Mouse (Mus musculus): Measurements from ENCODE around the gene Esyt1. TPM values are rescaled to one million over a fixed set of nuclear protein-coding genes. Genes with fewer than 3 reads are reported as not detected.

Esyt1 gene
- polyA plus RNA-seq (2012; ENCODE audit: low replicate concordance), result 177 and 239 TPM in 2 replicates

GRCm38 (mm10) chr10:128525671-128526308, at the start of gene Esyt1:
Esyt1 (minus strand) TSS chr10:128525871.

GRCm38 (mm10) chr10:128565788-128566531, 40.3 kb upstream of the Esyt1 start, which contains the start of gene Pa2g4:
Pa2g4 (minus strand) TSS chr10:128565987.

GRCm38 (mm10) chr10:128548947-128549681, 23.4 kb upstream of the Esyt1 start, which contains the start of gene Rpl41:
Rpl41 (minus strand) TSS chr10:128549305.

GRCm38 (mm10) chr10:128547361-128548032, 21.8 kb upstream of the Esyt1 start, which contains the start of gene Zc3h10:
Zc3h10 (minus strand) TSS chr10:128547774.

GRCm38 (mm10) chr10:128498590-128498989, 27.1 kb downstream of the Esyt1 start, which contains the start of gene Myl6b:
Myl6b (minus strand) TSS chr10:128498685.

GRCm38 (mm10) chr10:128493695-128494666, 31.7 kb downstream of the Esyt1 start, which contains the start of gene Myl6:
Myl6 (minus strand) TSS chr10:128494145.

Other genes starting within 250 kb of the Esyt1 start
- gene Il23a, start 227.1 kb downstream of the Esyt1 start, polyA plus RNA-seq (2012; ENCODE audit: low replicate concordance), result 0.23 TPM in 1 of 2 replicates, not detected in the other
- 4.9 and 7.2 TPM in 2 replicates for gene Pan2, start 222.5 kb downstream of the Esyt1 start, polyA plus RNA-seq (2012; ENCODE audit: low replicate concordance)
- gene Cnpy2, start 203.4 kb downstream of the Esyt1 start, polyA plus RNA-seq (2012; ENCODE audit: low replicate concordance), result 29.2 and 43.5 TPM in 2 replicates
- 9.9 and 31.8 TPM in 2 replicates for gene Cs, start 188.1 kb downstream of the Esyt1 start, polyA plus RNA-seq (2012; ENCODE audit: low replicate concordance)
- gene Coq10a, start 156.9 kb downstream of the Esyt1 start, polyA plus RNA-seq (2012; ENCODE audit: low replicate concordance), result 10.2 and 25.7 TPM in 2 replicates
- gene Ankrd52, start 148.8 kb downstream of the Esyt1 start, polyA plus RNA-seq (2012; ENCODE audit: low replicate concordance), result 59.6 and 62.0 TPM in 2 replicates
- gene Slc39a5, start 124.6 kb downstream of the Esyt1 start, polyA plus RNA-seq (2012; ENCODE audit: low replicate concordance), result not detected in 2 replicates
- gene Nabp2, start 114.4 kb downstream of the Esyt1 start, polyA plus RNA-seq (2012; ENCODE audit: low replicate concordance), result 115 and 117 TPM in 2 replicates
- 20.2 and 20.7 TPM in 2 replicates for gene Rnf41, start 114.2 kb downstream of the Esyt1 start, polyA plus RNA-seq (2012; ENCODE audit: low replicate concordance)
- gene Smarcc2, start 66.6 kb downstream of the Esyt1 start, polyA plus RNA-seq (2012; ENCODE audit: low replicate concordance), result 167 and 293 TPM in 2 replicates
- gene Myl6, start 31.7 kb downstream of the Esyt1 start, polyA plus RNA-seq (2012; ENCODE audit: low replicate concordance), result 68.9 and 549 TPM in 2 replicates
- gene Myl6b, start 27.2 kb downstream of the Esyt1 start, polyA plus RNA-seq (2012; ENCODE audit: low replicate concordance), result 2.2 TPM in 2 replicates
- 29.8 and 36.6 TPM in 2 replicates for gene Zc3h10, start 21.9 kb upstream of the Esyt1 start, polyA plus RNA-seq (2012; ENCODE audit: low replicate concordance)
- 1,750 and 7,475 TPM in 2 replicates for gene Rpl41, start 23.4 kb upstream of the Esyt1 start, polyA plus RNA-seq (2012; ENCODE audit: low replicate concordance)
- 93.8 and 156 TPM in 2 replicates for gene Pa2g4, start 40.1 kb upstream of the Esyt1 start, polyA plus RNA-seq (2012; ENCODE audit: low replicate concordance)
- 1.8 TPM in 2 replicates for gene Erbb3, start 63.8 kb upstream of the Esyt1 start, polyA plus RNA-seq (2012; ENCODE audit: low replicate concordance)
- gene Rps26, start 100.9 kb upstream of the Esyt1 start, polyA plus RNA-seq (2012; ENCODE audit: low replicate concordance), result 309 and 4,118 TPM in 2 replicates
- gene Ikzf4, start 120.1 kb upstream of the Esyt1 start, polyA plus RNA-seq (2012; ENCODE audit: low replicate concordance), result 3.9 and 4.3 TPM in 2 replicates
- 1.3 and 4.4 TPM in 2 replicates for gene Suox, start 148.2 kb upstream of the Esyt1 start, polyA plus RNA-seq (2012; ENCODE audit: low replicate concordance)
- gene Rab5b, start 170.4 kb upstream of the Esyt1 start, polyA plus RNA-seq (2012; ENCODE audit: low replicate concordance), result 31.8 and 41.9 TPM in 2 replicates
- gene Pmel, start 178.3 kb upstream of the Esyt1 start, polyA plus RNA-seq (2012; ENCODE audit: low replicate concordance), result 0.13 TPM in 1 of 2 replicates, not detected in the other
- gene Cdk2, start 179.2 kb upstream of the Esyt1 start, polyA plus RNA-seq (2012; ENCODE audit: low replicate concordance), result 14.0 and 16.9 TPM in 2 replicates
- gene Dgka, start 219.0 kb upstream of the Esyt1 start, polyA plus RNA-seq (2012; ENCODE audit: low replicate concordance), result 43.6 and 56.3 TPM in 2 replicates
- gene Pym1, start 222.0 kb upstream of the Esyt1 start, polyA plus RNA-seq (2012; ENCODE audit: low replicate concordance), result 183 and 229 TPM in 2 replicates